Mouse (Mus musculus): ENCODE results near the gene Fam71f2. TPM values are rescaled to one million over a fixed set of nuclear protein-coding genes. Genes with fewer than 3 reads are reported as not detected.

Fam71f2 gene
- polyA plus RNA-seq, 1 experiment from 2014 or later, result 0.39 TPM

GRCm38 (mm10) chr6:29259418-29259817 is 20.0 kb upstream of the Fam71f2 start:
- WGBS, result 88% methylated on average over 1 of the region's 1 CpGs
- DNase-seq (ENCODE audit: low spot score), result no peak
- no peaks in the 10 kb centered on the region; the same call in 1 of the 2 replicates for H3K27me3 ChIP-seq (ENCODE audit: insufficient read depth, poor library complexity, severe bottlenecking)
- no peaks in the 10 kb centered on the region for H3K36me3 ChIP-seq
- H3K4me3 ChIP-seq, result no peak overlapping the region
- H3K4me1 ChIP-seq (replicated peaks), result peaks cover 9% of the 10 kb centered on the region
- no peak overlapping the region for H3K27ac ChIP-seq
- H3K9me3 ChIP-seq, result no peaks in the 10 kb centered on the region

- Histone ChIP-seq H3K4me3 (no peak overlapping the region), H3K4me1 (replicated peaks) (peaks cover 9% of the 10 kb centered on the region), H3K36me3 (no peaks in the 10 kb centered on the region), H3K9me3 (no peaks in the 10 kb centered on the region), H3K27ac (no peak overlapping the region), H3K27me3 (ENCODE audit: insufficient read depth, poor library complexity, severe bottlenecking) (no peaks in the 10 kb centered on the region; the same call in 1 of the 2 replicates)
- DNase-seq (ENCODE audit: low spot score), result no peak
- WGBS, result 83% methylated on average over 5 of the region's 5 CpGs
Measured at GRCm38 (mm10) chr6:29261831-29262230, 17.6 kb upstream of the Fam71f2 start.

- Histone ChIP-seq H3K27me3 (ENCODE audit: insufficient read depth, poor library complexity, severe bottlenecking) (no peaks in the 10 kb centered on the region; the same call in 1 of the 2 replicates), H3K36me3 (no peaks in the 10 kb centered on the region), H3K4me1 (replicated peaks) (peaks cover 9% of the 10 kb centered on the region), H3K27ac (no peak overlapping the region), H3K4me3 (no peak overlapping the region), H3K9me3 (no peaks in the 10 kb centered on the region)
- peak; percentile 24 for DNase-seq (ENCODE audit: low spot score)
- 49% methylated on average over 6 of the region's 6 CpGs for WGBS
Measured at GRCm38 (mm10) chr6:29263650-29264455, 15.5 kb upstream of the Fam71f2 start.

GRCm38 (mm10) chr6:29264456-29264781 is 15.0 kb upstream of the Fam71f2 start:
- DNase-seq (ENCODE audit: low spot score), result no peak
- Histone ChIP-seq H3K4me3 (no peak overlapping the region), H3K4me1 (replicated peaks) (peaks cover 9% of the 10 kb centered on the region), H3K9me3 (no peaks in the 10 kb centered on the region), H3K27ac (no peak overlapping the region), H3K27me3 (ENCODE audit: insufficient read depth, poor library complexity, severe bottlenecking) (no peaks in the 10 kb centered on the region; the same call in 1 of the 2 replicates), H3K36me3 (no peaks in the 10 kb centered on the region)
- 91% methylated on average over 3 of the region's 3 CpGs for WGBS

GRCm38 (mm10) chr6:29266936-29267335 is 12.5 kb upstream of the Fam71f2 start:
- no peak for DNase-seq (ENCODE audit: low spot score)
- H3K4me3 ChIP-seq, result no peak overlapping the region
- peaks cover 5% of the 10 kb centered on the region for H3K27me3 ChIP-seq (ENCODE audit: insufficient read depth, poor library complexity, severe bottlenecking)
- no peak overlapping the region for H3K27ac ChIP-seq
- WGBS, result 70% methylated on average over 4 of the region's 4 CpGs
- no peaks in the 10 kb centered on the region for H3K9me3 ChIP-seq
- H3K4me1 ChIP-seq (replicated peaks), result peaks cover 16% of the 10 kb centered on the region
- H3K36me3 ChIP-seq, result no peaks in the 10 kb centered on the region

- Histone ChIP-seq H3K9me3 (no peaks in the 10 kb centered on the region), H3K4me1 (replicated peaks) (peaks cover 27% of the 10 kb centered on the region), H3K27me3 (ENCODE audit: insufficient read depth, poor library complexity, severe bottlenecking) (peaks cover 5% of the 10 kb centered on the region), H3K4me3 (no peak overlapping the region), H3K27ac (no peak overlapping the region), H3K36me3 (no peaks in the 10 kb centered on the region)
- DNase-seq (ENCODE audit: low spot score), result no peak
- WGBS, result 80% methylated on average over 6 of the region's 6 CpGs
Measured at GRCm38 (mm10) chr6:29269006-29269668, 10.3 kb upstream of the Fam71f2 start.

GRCm38 (mm10) chr6:29270961-29271360 is 8.4 kb upstream of the Fam71f2 start:
- 16% methylated on average over 8 of the region's 8 CpGs for WGBS
- H3K36me3 ChIP-seq, result peaks cover 16% of the 10 kb centered on the region
- H3K4me1 ChIP-seq (replicated peaks), result peaks cover 31% of the 10 kb centered on the region
- peaks cover 5% of the 10 kb centered on the region; the same call in 1 of the 2 replicates for H3K27me3 ChIP-seq (ENCODE audit: insufficient read depth, poor library complexity, severe bottlenecking)
- H3K4me3 ChIP-seq, result no peak overlapping the region
- no peaks in the 10 kb centered on the region for H3K9me3 ChIP-seq
- no peak for DNase-seq (ENCODE audit: low spot score)
- no peak overlapping the region for H3K27ac ChIP-seq

- peak; percentile 94 for DNase-seq (ENCODE audit: low spot score)
- H3K27ac ChIP-seq, result peak within 1 kb of the TSS; percentile 93
- H3K27me3 ChIP-seq (ENCODE audit: insufficient read depth, poor library complexity, severe bottlenecking), result peaks cover 5% of the 10 kb centered on the region; the same call in 1 of the 2 replicates
- H3K4me1 ChIP-seq (replicated peaks), result peaks cover 31% of the 10 kb centered on the region
- H3K36me3 ChIP-seq, result peaks cover 20% of the 10 kb centered on the region
- H3K4me3 ChIP-seq, result peak within 1 kb of the TSS; percentile 81
- under 1% methylated on average over 46 of the region's 46 CpGs for WGBS
- H3K9me3 ChIP-seq, result no peaks in the 10 kb centered on the region
Measured at GRCm38 (mm10) chr6:29272312-29273072, 6.9 kb upstream of the Fam71f2 start, which contains the start of gene Hilpda. Gene Hilpda (plus strand): TSS chr6:29272488.

- 89% methylated on average over 5 of the region's 5 CpGs for WGBS
- peaks cover 20% of the 10 kb centered on the region for H3K36me3 ChIP-seq
- no peaks in the 10 kb centered on the region for H3K9me3 ChIP-seq
- H3K27ac ChIP-seq, result no peak overlapping the region
- no peaks in the 10 kb centered on the region for H3K27me3 ChIP-seq (ENCODE audit: insufficient read depth, poor library complexity, severe bottlenecking)
- H3K4me1 ChIP-seq (replicated peaks), result peaks cover 32% of the 10 kb centered on the region
- DNase-seq (ENCODE audit: low spot score), result no peak
- no peak overlapping the region for H3K4me3 ChIP-seq
Measured at GRCm38 (mm10) chr6:29276746-29277145, 2.6 kb upstream of the Fam71f2 start.

- DNase-seq (ENCODE audit: low spot score), result peak; percentile 43
- Histone ChIP-seq H3K27me3 (ENCODE audit: insufficient read depth, poor library complexity, severe bottlenecking) (no peaks in the 10 kb centered on the region), H3K4me1 (replicated peaks) (peaks cover 19% of the 10 kb centered on the region), H3K27ac (peak overlapping the region; percentile 3; the same call in 1 of the 2 replicates), H3K36me3 (peaks cover 20% of the 10 kb centered on the region), H3K9me3 (no peaks in the 10 kb centered on the region), H3K4me3 (no peak overlapping the region)
- WGBS, result 29% methylated on average over 8 of the region's 8 CpGs
Measured at GRCm38 (mm10) chr6:29278513-29279267, 703 bp upstream of the Fam71f2 start.

GRCm38 (mm10) chr6:29280671-29281070 is 1.3 kb downstream of the Fam71f2 start:
- peak overlapping the region; percentile 45 for H3K27ac ChIP-seq
- 30% methylated on average over 7 of the region's 7 CpGs for WGBS
- no peaks in the 10 kb centered on the region for H3K9me3 ChIP-seq
- DNase-seq (ENCODE audit: low spot score), result no peak
- H3K4me1 ChIP-seq (replicated peaks), result peaks cover 10% of the 10 kb centered on the region
- no peaks in the 10 kb centered on the region for H3K27me3 ChIP-seq (ENCODE audit: insufficient read depth, poor library complexity, severe bottlenecking)
- H3K36me3 ChIP-seq, result peaks cover 7% of the 10 kb centered on the region
- no peak overlapping the region for H3K4me3 ChIP-seq

GRCm38 (mm10) chr6:29286870-29287269 is 7.5 kb downstream of the Fam71f2 start:
- Histone ChIP-seq H3K27me3 (ENCODE audit: insufficient read depth, poor library complexity, severe bottlenecking) (no peaks in the 10 kb centered on the region), H3K4me3 (no peak overlapping the region), H3K36me3 (no peaks in the 10 kb centered on the region), H3K9me3 (no peaks in the 10 kb centered on the region), H3K27ac (no peak overlapping the region), H3K4me1 (replicated peaks) (peaks cover 9% of the 10 kb centered on the region; the same call in 1 of the 2 replicates)
- no peak for DNase-seq (ENCODE audit: low spot score)
- 75% methylated on average over 7 of the region's 7 CpGs for WGBS
